ENCODE assay signal across 8 mouse cellular contexts in the genomic region with DNA sequence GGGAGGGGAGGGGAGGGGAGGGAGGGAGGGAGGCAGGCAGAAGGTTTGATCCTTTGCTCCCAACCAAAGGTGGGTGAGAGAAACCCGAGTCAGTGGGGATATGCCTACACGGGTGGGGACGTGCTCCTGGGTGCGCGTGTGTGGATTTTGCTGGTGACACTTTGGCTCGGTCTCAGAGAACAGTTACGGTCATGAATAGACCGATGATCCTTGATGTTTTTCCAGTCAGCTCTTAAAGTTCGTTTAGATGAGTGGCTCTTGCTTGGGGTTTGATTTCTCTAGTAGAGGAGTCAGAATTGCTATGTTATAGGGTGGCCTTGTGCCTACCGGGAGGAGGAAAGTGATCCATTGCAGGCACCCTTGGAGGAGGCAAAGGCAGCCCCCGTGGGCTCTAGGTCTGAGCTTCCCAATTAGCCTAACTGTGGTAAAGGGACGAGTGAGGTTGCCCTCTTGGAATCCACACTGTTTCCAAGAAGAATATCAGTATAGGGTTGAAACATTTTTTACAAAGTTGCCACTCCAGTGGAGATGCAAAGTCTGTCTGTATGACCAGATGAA. TPM values are rescaled to one million over a fixed set of nuclear protein-coding genes. Genes with fewer than 3 reads are reported as not detected.
DNase-seq lines count a peak whose midpoint lies in the region; ATAC-seq and TF ChIP-seq lines count a peak whose summit lies in the region.

No protein-coding gene starts in this region.

- no peak for ATAC-seq in megakaryocyte, adult 5-6 weeks (ENCODE audit: poor library complexity, severe bottlenecking)
- no peak for ATAC-seq in intestine, embryonic 16.5 days
- ATAC-seq in erythroid progenitor cell, adult 5-6 weeks (replicated peaks; ENCODE audit: low FRiP score, poor library complexity, severe bottlenecking), result no peak

- no peak for TF ChIP-seq POLR2A in olfactory bulb, adult 2 months (IDR thresholded peaks at IDR 0.05; ENCODE audit: insufficient read depth, low read depth, low read length)

- H3K27ac ChIP-seq in intestine, embryonic 16.5 days (ENCODE audit: low read length), result peak overlapping the region; percentile 35; the same call in 1 of the 2 replicates
- no peak overlapping the region for H3K27ac ChIP-seq in olfactory bulb, adult 2 months (ENCODE audit: insufficient read depth, low read depth, low read length)

- 13% methylated on average over 12 of the region's 12 CpGs for WGBS in intestine, embryonic 16.5 days
- WGBS in olfactory bulb, adult 2 months, result 6% methylated on average over 12 of the region's 12 CpGs

- no peak for TF ChIP-seq CTCF in olfactory bulb, adult 2 months (IDR thresholded peaks at IDR 0.05; ENCODE audit: insufficient read depth, low read depth, low read length)

- peak overlapping the region; percentile 71 for H3K9ac ChIP-seq in intestine, embryonic 16.5 days (ENCODE audit: low read depth, low read length)

- no peaks in the 10 kb centered on the region for H3K9me3 ChIP-seq in megakaryocyte, embryonic 14.5 days
- no peaks in the 10 kb centered on the region for H3K9me3 ChIP-seq in intestine, embryonic 16.5 days (ENCODE audit: control insufficient read depth, low read length)

- no peaks in the 10 kb centered on the region for H3K27me3 ChIP-seq in megakaryocyte, embryonic 14.5 days (replicated peaks)
- no peaks in the 10 kb centered on the region for H3K27me3 ChIP-seq in intestine, embryonic 16.5 days (replicated peaks; ENCODE audit: control insufficient read depth, insufficient read depth, low read length)

- DNase-seq in adrenal gland, adult 2 months, result peak; percentile 46
- DNase-seq in adrenal gland, postnatal 4 days (ENCODE audit: low spot score in 2 of 2), result no peak
- DNase-seq in gastrocnemius, postnatal 25 days, result no peak

- peak overlapping the region; percentile 97 for H3K4me3 ChIP-seq in megakaryocyte, embryonic 14.5 days (replicated peaks)
- H3K4me3 ChIP-seq in intestine, embryonic 16.5 days (ENCODE audit: low read length), result peak overlapping the region; percentile 81
- peak overlapping the region; percentile 45 for H3K4me3 ChIP-seq in olfactory bulb, adult 2 months (ENCODE audit: insufficient read depth, low read depth, low read length)

- H3K4me2 ChIP-seq in intestine, embryonic 16.5 days (ENCODE audit: low read depth, low read length), result peak overlapping the region; percentile 75

- peaks cover 78% of the 10 kb centered on the region for H3K4me1 ChIP-seq in megakaryocyte, embryonic 14.5 days
- H3K4me1 ChIP-seq in intestine, embryonic 16.5 days (ENCODE audit: control insufficient read depth, insufficient read depth, low read length), result no peaks in the 10 kb centered on the region
- H3K4me1 ChIP-seq in olfactory bulb, adult 2 months (ENCODE audit: control insufficient read depth, insufficient read depth, low read length), result peaks cover 12% of the 10 kb centered on the region

- H3K36me3 ChIP-seq in megakaryocyte, embryonic 14.5 days (replicated peaks; ENCODE audit: low read length), result peaks cover 44% of the 10 kb centered on the region
- no peaks in the 10 kb centered on the region for H3K36me3 ChIP-seq in intestine, embryonic 16.5 days (ENCODE audit: control insufficient read depth, insufficient read depth, low read length)

RNA-seq across cellular contexts. Expression of gene 1700056E22Rik, which starts 1.3 kb away (rescaled TPM):
- 1 to 10 TPM; 1.6 to 3.4 TPM for total RNA-seq in adrenal gland, adult 2 months (2021)
- polyA plus RNA-seq in adrenal gland, adult 2 months (2012; rRNA removed), result 7.0 and 13.6 TPM in 2 replicates
- 1 to 10 TPM; 2.7 to 3.5 TPM for total RNA-seq in adrenal gland, postnatal 4 days (2021)
- polyA plus RNA-seq in megakaryocyte, embryonic 14.5 days (2012; ENCODE audit: insufficient read depth, low replicate concordance), result 19.8 and 52.4 TPM in 2 replicates
- total RNA-seq in megakaryocyte, adult 5-6 weeks (2015), result 0.98 and 2.9 TPM in 2 replicates
- 3.0 and 4.6 TPM in 2 replicates for total RNA-seq in megakaryocyte, adult 5-6 weeks (2017)
- polyA plus RNA-seq in intestine, embryonic 16.5 days (2015; fragmentation: Nextera tagmentation; extraction: Ambion mirVana), result 1.0 and 1.5 TPM in 2 replicates
- not detected in 2 replicates for polyA plus RNA-seq in olfactory bulb, adult 2 months (2012; ENCODE audit: insufficient read depth, insufficient read length, low replicate concordance, missing spikeins)
- 1.1 TPM in 1 of 2 replicates, not detected in the other for total RNA-seq in erythroid progenitor cell, adult 5-6 weeks (2015; ENCODE audit: low replicate concordance)
- 0.64 and 0.68 TPM in 2 replicates for total RNA-seq in erythroid progenitor cell, adult 5-6 weeks (2017; ENCODE audit: low replicate concordance)
- total RNA-seq in gastrocnemius, postnatal 25 days (2021), result 1 to 10 TPM in 1 of 2 experiments, under 1 TPM in 1; 0.96 to 1.3 TPM

RNA-seq across cellular contexts. Expression of gene Dusp10, which starts 22.3 kb away (rescaled TPM):
- 10 to 100 TPM; 15.8 to 24.2 TPM for total RNA-seq in adrenal gland, adult 2 months (2021)
- 17.8 and 33.3 TPM in 2 replicates for polyA plus RNA-seq in adrenal gland, adult 2 months (2012; rRNA removed)
- total RNA-seq in adrenal gland, postnatal 4 days (2021), result 10 to 100 TPM; 13.1 to 13.2 TPM
- polyA plus RNA-seq in megakaryocyte, embryonic 14.5 days (2012; ENCODE audit: insufficient read depth, low replicate concordance), result 3.1 and 14.8 TPM in 2 replicates
- 5.3 and 7.5 TPM in 2 replicates for total RNA-seq in megakaryocyte, adult 5-6 weeks (2015)
- 4.3 and 7.4 TPM in 2 replicates for total RNA-seq in megakaryocyte, adult 5-6 weeks (2017)
- 10.9 and 11.0 TPM in 2 replicates for polyA plus RNA-seq in intestine, embryonic 16.5 days (2015; fragmentation: Nextera tagmentation; extraction: Ambion mirVana)
- polyA plus RNA-seq in olfactory bulb, adult 2 months (2012; ENCODE audit: insufficient read depth, insufficient read length, low replicate concordance, missing spikeins), result not detected in 2 replicates
- total RNA-seq in erythroid progenitor cell, adult 5-6 weeks (2015; ENCODE audit: low replicate concordance), result 3.6 and 7.1 TPM in 2 replicates
- total RNA-seq in erythroid progenitor cell, adult 5-6 weeks (2017; ENCODE audit: low replicate concordance), result 1.5 and 3.1 TPM in 2 replicates
- 10 to 100 TPM; 20.2 to 32.6 TPM for total RNA-seq in gastrocnemius, postnatal 25 days (2021)

Comparison
In these comparisons a context has a peak if more than half of its experiments do, and no peak if none do; other contexts are left out.
1. H3K4me3 ChIP-seq: peak in every context shown above with its lines; median percentile 97 in megakaryocyte, embryonic 14.5 days; 81 in intestine, embryonic 16.5 days; 45 in olfactory bulb, adult 2 months.